Mouse (Mus musculus): ENCODE measurements around the gene Rnf39. TPM values are rescaled to one million over a fixed set of nuclear protein-coding genes. Genes with fewer than 3 reads are reported as not detected.

The Rnf39 gene
- polyA plus RNA-seq, 1 experiment from 2014 or later: 2.7 TPM

- no peak overlapping the region for H3K4me3 ChIP-seq (ENCODE audit: low read depth, low read length)
- no peaks in the 10 kb centered on the region for H3K9me3 ChIP-seq (ENCODE audit: control insufficient read depth, low read length)
- H3K36me3 ChIP-seq (ENCODE audit: control insufficient read depth, insufficient read depth, low read length): no peaks in the 10 kb centered on the region
- 40% methylated on average over 1 of the region's 1 CpGs for WGBS
- ATAC-seq (ENCODE audit: low read depth): no peak
- H3K27me3 ChIP-seq (replicated peaks; ENCODE audit: control insufficient read depth, insufficient read depth, low read length): 0 out of 2 replicates have a peak, but pooled peaks cover 3% of the 10 kb centered on the region
- DNase-seq (ENCODE audit: low spot score): peak; percentile 20
- H3K4me2 ChIP-seq (ENCODE audit: low read depth, low read length): no peak overlapping the region
- no peaks in the 10 kb centered on the region for H3K4me1 ChIP-seq (ENCODE audit: control insufficient read depth, insufficient read depth, low read length)
- H3K9ac ChIP-seq (ENCODE audit: low read depth, low read length): no peak overlapping the region
- H3K27ac ChIP-seq (replicated peaks; ENCODE audit: low read depth, low read length): no peak overlapping the region
These were observed 34.5 kb upstream of the Rnf39 start for GRCm38 (mm10) chr17:36908235-36908634.

- WGBS: 64% methylated on average over 4 of the region's 4 CpGs
- DNase-seq (ENCODE audit: low spot score): no peak
These were observed 32.9 kb upstream of the Rnf39 start for GRCm38 (mm10) chr17:36909802-36910201.

GRCm38 (mm10) chr17:36912031-36912430 lies 30.7 kb upstream of the Rnf39 start:
- H3K27ac ChIP-seq (replicated peaks; ENCODE audit: low read depth, low read length): no peak overlapping the region
- WGBS: 60% methylated on average over 2 of the region's 2 CpGs
- H3K36me3 ChIP-seq (ENCODE audit: control insufficient read depth, insufficient read depth, low read length): no peaks in the 10 kb centered on the region
- ATAC-seq (ENCODE audit: low read depth): no peak
- 0 out of 2 replicates have a peak, but pooled peaks cover 3% of the 10 kb centered on the region for H3K27me3 ChIP-seq (replicated peaks; ENCODE audit: control insufficient read depth, insufficient read depth, low read length)
- H3K4me1 ChIP-seq (ENCODE audit: control insufficient read depth, insufficient read depth, low read length): no peaks in the 10 kb centered on the region
- no peaks in the 10 kb centered on the region for H3K9me3 ChIP-seq (ENCODE audit: control insufficient read depth, low read length)
- H3K4me2 ChIP-seq (ENCODE audit: low read depth, low read length): no peak overlapping the region
- no peak overlapping the region for H3K9ac ChIP-seq (ENCODE audit: low read depth, low read length)
- H3K4me3 ChIP-seq (ENCODE audit: low read depth, low read length): no peak overlapping the region
- no peak for DNase-seq (ENCODE audit: low spot score)

More at GRCm38 (mm10) chr17:36909802-36910201, 32.9 kb upstream of the Rnf39 start:
- Histone ChIP-seq H3K9ac (ENCODE audit: low read depth, low read length) (no peak overlapping the region), H3K4me1 (ENCODE audit: control insufficient read depth, insufficient read depth, low read length) (no peaks in the 10 kb centered on the region), H3K9me3 (ENCODE audit: control insufficient read depth, low read length) (no peaks in the 10 kb centered on the region), H3K27me3 (replicated peaks; ENCODE audit: control insufficient read depth, insufficient read depth, low read length) (0 out of 2 replicates have a peak, but pooled peaks cover 3% of the 10 kb centered on the region), H3K4me2 (ENCODE audit: low read depth, low read length) (no peak overlapping the region), H3K4me3 (ENCODE audit: low read depth, low read length) (no peak overlapping the region), H3K36me3 (ENCODE audit: control insufficient read depth, insufficient read depth, low read length) (no peaks in the 10 kb centered on the region), H3K27ac (replicated peaks; ENCODE audit: low read depth, low read length) (no peak overlapping the region)
- ATAC-seq (ENCODE audit: low read depth): no peak

GRCm38 (mm10) chr17:36914108-36914507 lies 28.6 kb upstream of the Rnf39 start:
- Histone ChIP-seq H3K9ac (ENCODE audit: low read depth, low read length) (no peak overlapping the region), H3K36me3 (ENCODE audit: control insufficient read depth, insufficient read depth, low read length) (no peaks in the 10 kb centered on the region), H3K4me3 (ENCODE audit: low read depth, low read length) (no peak overlapping the region), H3K4me1 (ENCODE audit: control insufficient read depth, insufficient read depth, low read length) (no peaks in the 10 kb centered on the region), H3K27ac (replicated peaks; ENCODE audit: low read depth, low read length) (no peak overlapping the region), H3K9me3 (ENCODE audit: control insufficient read depth, low read length) (no peaks in the 10 kb centered on the region), H3K4me2 (ENCODE audit: low read depth, low read length) (no peak overlapping the region), H3K27me3 (replicated peaks; ENCODE audit: control insufficient read depth, insufficient read depth, low read length) (0 out of 2 replicates have a peak, but pooled peaks cover 3% of the 10 kb centered on the region)
- ATAC-seq (ENCODE audit: low read depth) (no peak), DNase-seq (ENCODE audit: low spot score) (peak; percentile 81)
- WGBS: 4% methylated on average over 2 of the region's 2 CpGs

- Histone ChIP-seq H3K4me3 (ENCODE audit: low read depth, low read length) (no peak overlapping the region), H3K36me3 (ENCODE audit: control insufficient read depth, insufficient read depth, low read length) (no peaks in the 10 kb centered on the region), H3K9me3 (ENCODE audit: control insufficient read depth, low read length) (no peaks in the 10 kb centered on the region), H3K9ac (ENCODE audit: low read depth, low read length) (no peak overlapping the region), H3K4me2 (ENCODE audit: low read depth, low read length) (no peak overlapping the region), H3K27ac (replicated peaks; ENCODE audit: low read depth, low read length) (no peak overlapping the region), H3K4me1 (ENCODE audit: control insufficient read depth, insufficient read depth, low read length) (no peaks in the 10 kb centered on the region), H3K27me3 (replicated peaks; ENCODE audit: control insufficient read depth, insufficient read depth, low read length) (no peaks in the 10 kb centered on the region)
- WGBS: 13% methylated on average over 9 of the region's 9 CpGs
- ATAC-seq (ENCODE audit: low read depth): no peak
- DNase-seq (ENCODE audit: low spot score): peak; percentile 20
These were observed 27.6 kb upstream of the Rnf39 start for GRCm38 (mm10) chr17:36915076-36915475.

GRCm38 (mm10) chr17:36920239-36920638 lies 22.5 kb upstream of the Rnf39 start:
- Histone ChIP-seq H3K27ac (replicated peaks; ENCODE audit: low read depth, low read length) (no peak overlapping the region), H3K4me2 (ENCODE audit: low read depth, low read length) (no peak overlapping the region), H3K9me3 (ENCODE audit: control insufficient read depth, low read length) (no peaks in the 10 kb centered on the region), H3K27me3 (replicated peaks; ENCODE audit: control insufficient read depth, insufficient read depth, low read length) (no peaks in the 10 kb centered on the region), H3K4me3 (ENCODE audit: low read depth, low read length) (no peak overlapping the region), H3K9ac (ENCODE audit: low read depth, low read length) (no peak overlapping the region), H3K36me3 (ENCODE audit: control insufficient read depth, insufficient read depth, low read length) (no peaks in the 10 kb centered on the region), H3K4me1 (ENCODE audit: control insufficient read depth, insufficient read depth, low read length) (no peaks in the 10 kb centered on the region)
- 42% methylated on average over 15 of the region's 15 CpGs for WGBS
- ATAC-seq (ENCODE audit: low read depth): no peak
- no peak for DNase-seq (ENCODE audit: low spot score)

DNA sequence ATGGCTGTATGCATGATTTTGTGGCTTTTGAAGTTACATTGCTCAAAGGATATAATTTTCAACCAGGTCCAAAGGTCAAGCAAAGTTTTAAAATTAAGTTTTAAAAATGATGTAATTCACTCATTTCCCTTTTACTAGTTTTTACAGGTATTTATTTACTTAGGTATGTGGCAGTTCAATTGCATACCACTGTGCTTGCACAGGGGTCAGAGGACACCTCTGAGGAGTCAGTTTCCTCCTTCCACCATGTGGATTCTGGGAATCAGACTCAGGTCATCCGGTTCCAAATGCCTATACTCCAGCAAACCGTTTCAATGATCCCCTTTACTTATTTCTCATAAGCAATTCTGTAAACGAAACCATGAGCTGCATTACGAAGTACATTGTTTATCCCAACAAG lies 20.0 kb upstream of the Rnf39 start:
- no peak overlapping the region for H3K27ac ChIP-seq (replicated peaks; ENCODE audit: low read depth, low read length)
- no peak overlapping the region for H3K9ac ChIP-seq (ENCODE audit: low read depth, low read length)
- H3K9me3 ChIP-seq (ENCODE audit: control insufficient read depth, low read length): no peaks in the 10 kb centered on the region
- no peaks in the 10 kb centered on the region for H3K36me3 ChIP-seq (ENCODE audit: control insufficient read depth, insufficient read depth, low read length)
- H3K4me1 ChIP-seq (ENCODE audit: control insufficient read depth, insufficient read depth, low read length): no peaks in the 10 kb centered on the region
- H3K4me2 ChIP-seq (ENCODE audit: low read depth, low read length): no peak overlapping the region
- no peak overlapping the region for H3K4me3 ChIP-seq (ENCODE audit: low read depth, low read length)
- no peak for DNase-seq (ENCODE audit: low spot score)
- no peaks in the 10 kb centered on the region for H3K27me3 ChIP-seq (replicated peaks; ENCODE audit: control insufficient read depth, insufficient read depth, low read length)
- 69% methylated on average over 4 of the region's 4 CpGs for WGBS
- ATAC-seq (ENCODE audit: low read depth): no peak

- Histone ChIP-seq H3K4me1 (ENCODE audit: control insufficient read depth, insufficient read depth, low read length) (no peaks in the 10 kb centered on the region), H3K9me3 (ENCODE audit: control insufficient read depth, low read length) (no peaks in the 10 kb centered on the region), H3K4me2 (ENCODE audit: low read depth, low read length) (no peak overlapping the region), H3K36me3 (ENCODE audit: control insufficient read depth, insufficient read depth, low read length) (no peaks in the 10 kb centered on the region), H3K9ac (ENCODE audit: low read depth, low read length) (no peak overlapping the region), H3K27me3 (replicated peaks; ENCODE audit: control insufficient read depth, insufficient read depth, low read length) (no peaks in the 10 kb centered on the region), H3K4me3 (ENCODE audit: low read depth, low read length) (no peak overlapping the region), H3K27ac (replicated peaks; ENCODE audit: low read depth, low read length) (no peak overlapping the region)
- WGBS: 64% methylated on average over 4 of the region's 4 CpGs
- DNase-seq (ENCODE audit: low spot score): no peak
- no peak for ATAC-seq (ENCODE audit: low read depth)
These were observed 19.2 kb upstream of the Rnf39 start for GRCm38 (mm10) chr17:36923491-36923890.

DNA sequence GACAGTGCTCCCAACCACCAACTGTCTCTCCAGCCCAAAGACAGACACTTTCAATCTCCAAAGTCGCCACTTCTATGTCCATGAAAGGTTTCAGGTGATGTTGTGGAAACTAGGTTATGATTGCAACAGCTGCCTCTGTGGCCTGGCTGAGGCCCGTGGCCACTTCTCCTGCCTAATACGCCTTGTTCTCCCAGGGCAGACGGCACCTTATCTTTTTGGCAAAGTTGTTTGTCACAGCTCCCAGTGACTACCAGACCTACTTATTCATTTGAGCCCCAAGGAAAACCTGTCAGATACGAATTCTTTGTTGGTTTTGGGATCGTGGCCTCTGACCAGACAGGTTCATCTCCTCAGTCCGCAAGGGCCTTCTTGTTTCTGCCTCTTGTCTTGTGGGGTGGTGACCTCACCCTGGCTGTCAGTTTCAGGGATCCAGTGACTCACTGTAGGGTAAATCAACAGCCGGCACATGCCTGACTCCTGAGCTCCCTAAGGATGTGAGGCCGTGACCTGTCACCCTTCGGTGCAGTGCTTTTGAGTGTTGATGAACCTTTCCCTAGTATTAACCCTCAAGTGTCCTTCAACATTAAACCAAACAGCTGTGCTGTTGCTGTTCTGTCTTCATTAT lies 15.1 kb upstream of the Rnf39 start:
- no peak for ATAC-seq (ENCODE audit: low read depth)
- WGBS: 46% methylated on average over 10 of the region's 10 CpGs
- H3K9ac ChIP-seq (ENCODE audit: low read depth, low read length): no peak overlapping the region
- DNase-seq (ENCODE audit: low spot score): no peak
- H3K9me3 ChIP-seq (ENCODE audit: control insufficient read depth, low read length): no peaks in the 10 kb centered on the region
- H3K27ac ChIP-seq (replicated peaks; ENCODE audit: low read depth, low read length): no peak overlapping the region
- no peak overlapping the region for H3K4me3 ChIP-seq (ENCODE audit: low read depth, low read length)
- no peaks in the 10 kb centered on the region for H3K27me3 ChIP-seq (replicated peaks; ENCODE audit: control insufficient read depth, insufficient read depth, low read length)
- H3K4me2 ChIP-seq (ENCODE audit: low read depth, low read length): no peak overlapping the region
- no peaks in the 10 kb centered on the region for H3K36me3 ChIP-seq (ENCODE audit: control insufficient read depth, insufficient read depth, low read length)
- no peaks in the 10 kb centered on the region for H3K4me1 ChIP-seq (ENCODE audit: control insufficient read depth, insufficient read depth, low read length)
